Mouse (Mus musculus) embryonic facial prominence, embryonic 15.5 days (tissue): ENCODE data around the gene Pigk. TPM values are rescaled to one million over a fixed set of nuclear protein-coding genes. Genes with fewer than 3 reads are reported as not detected.

ENCODE experiments used
- ATAC-seq: fragments of 200-750 bp; cut with Nextera tagmentation; 2 replicates; pipeline ENCODE4 v1.8.0; 2017; ENCODE audit warnings: low read depth, moderate TSS enrichment; ENCODE audit not compliant: insufficient number of reproducible peaks, low FRiP score, low TSS enrichment
- H3K27ac ChIP-seq: fragments of 300-500 bp; sonication (generic); replicated peaks from 2 replicates; pipeline ENCODE4 v1.5.1; 2015; ENCODE audit warnings: mild to moderate bottlenecking, inconsistent platforms
- H3K27me3 ChIP-seq: fragments of 300-500 bp; sonication (generic); 2 replicates; pipeline ENCODE4 v1.6.1; 2015; ENCODE audit warnings: inconsistent platforms
- H3K36me3 ChIP-seq: fragments of 300-500 bp; sonication (generic); 2 replicates; pipeline ENCODE4 v1.6.1; 2015; ENCODE audit warnings: mild to moderate bottlenecking, inconsistent platforms
- H3K4me1 ChIP-seq: fragments of 300-500 bp; sonication (generic); 2 replicates; pipeline ENCODE4 v1.6.1; 2015; ENCODE audit warnings: inconsistent platforms
- H3K4me2 ChIP-seq: fragments of 300-500 bp; sonication (generic); replicated peaks from 2 replicates; pipeline ENCODE4 v1.6.1; 2015; ENCODE audit warnings: mild to moderate bottlenecking, inconsistent platforms
- H3K4me3 ChIP-seq: fragments of 300-500 bp; sonication (generic); replicated peaks from 2 replicates; pipeline ENCODE4 v1.5.1; 2015; ENCODE audit warnings: mild to moderate bottlenecking, inconsistent platforms
- H3K9ac ChIP-seq: fragments of 300-500 bp; sonication (generic); 2 replicates; pipeline ENCODE4 v1.6.1; 2015; ENCODE audit warnings: inconsistent platforms
- H3K9me3 ChIP-seq: fragments of 300-500 bp; sonication (generic); replicated peaks from 2 replicates; pipeline ENCODE4 v1.6.1; 2016; ENCODE audit warnings: inconsistent platforms
- WGBS: fragments of 180-500 bp; shearing (Covaris S2); methylation state at CpG from one replicate; pipeline ENCODE4 v1.1.7; 2015; 5-methylcytosine and 5-hydroxymethylcytosine counted together
- polyA plus RNA-seq: library from polyadenylated mRNA; unstranded; fragments of >200 nt; fragmentation: Nextera tagmentation; extraction: Ambion mirVana; gene quantifications from 2 replicates; pipeline ENCODE4 v1.2.1, GENCODE M21; 2015

Gene Pigk
- polyA plus RNA-seq = 41.9 and 51.9 TPM in 2 replicates

DNA sequence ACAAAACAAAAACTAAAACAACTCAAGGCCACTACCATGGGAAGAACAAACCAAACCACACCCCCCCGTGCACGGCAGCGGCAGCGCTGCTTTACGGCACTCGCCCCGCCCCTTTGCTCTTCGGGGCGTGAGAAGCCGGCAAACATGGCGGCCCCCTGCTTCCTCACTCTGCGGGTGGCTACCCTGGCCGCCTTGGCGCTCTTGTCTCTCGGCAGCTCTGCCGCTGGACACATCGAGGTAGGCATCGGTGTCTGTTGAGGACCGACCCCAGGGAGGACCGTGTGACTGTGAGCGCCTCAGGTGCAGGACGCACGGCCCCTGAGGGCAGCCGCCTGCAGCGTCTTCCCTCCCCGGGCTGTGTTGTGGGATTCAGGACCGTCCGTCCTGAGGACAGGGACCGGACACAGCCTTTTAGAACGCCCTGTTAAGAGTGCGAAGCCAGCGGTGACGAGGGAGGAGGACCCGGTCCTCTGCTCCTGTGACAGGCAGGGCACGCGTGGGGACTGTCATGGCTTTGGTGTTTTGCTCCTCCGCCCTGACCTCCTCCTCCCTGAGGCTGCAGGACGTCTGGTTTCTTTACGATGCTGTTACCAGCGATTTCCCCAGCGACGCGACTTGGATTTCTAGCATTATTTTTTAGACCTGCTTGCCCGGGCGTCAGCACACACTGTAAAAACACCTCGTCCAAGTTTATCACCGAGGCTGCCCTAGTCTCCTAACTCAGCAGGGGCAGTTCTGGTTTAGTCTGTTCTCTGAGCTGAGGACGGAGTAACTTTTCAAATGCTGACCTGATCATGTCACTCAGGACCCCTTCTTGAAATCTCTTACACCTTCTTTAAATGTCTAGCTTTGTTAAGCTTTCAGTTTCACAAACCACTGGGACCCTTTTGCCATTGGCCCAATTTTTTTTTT lies at the start of gene Pigk:
Pigk (plus strand) TSS at position 110 of the 912 bp plus-strand sequence.
- Histone ChIP-seq H3K4me1 (peaks cover 12% of the 10 kb centered on the region; the same call in 1 of the 2 replicates), H3K27ac (no peak within 1 kb of the TSS), H3K4me3 (peak within 1 kb of the TSS; percentile 74), H3K4me2 (peak within 1 kb of the TSS; percentile 80), H3K9me3 (no peaks in the 10 kb centered on the region), H3K36me3 (no peaks in the 10 kb centered on the region), H3K27me3 (no peaks in the 10 kb centered on the region), H3K9ac (peak within 1 kb of the TSS; percentile 71)
- ATAC-seq = peak; percentile 84
- 1% methylated on average over 48 of the region's 48 CpGs for WGBS

- 1% methylated on average over 16 of the region's 16 CpGs for WGBS
- Histone ChIP-seq H3K9me3 (no peaks in the 10 kb centered on the region), H3K4me2 (peak overlapping the region; percentile 92), H3K27ac (no peak overlapping the region), H3K9ac (0 out of 2 replicates have a peak overlapping the region, but pooled peaks have one; percentile 9), H3K4me3 (peak overlapping the region; percentile 51), H3K36me3 (no peaks in the 10 kb centered on the region), H3K4me1 (peaks cover 10% of the 10 kb centered on the region), H3K27me3 (peaks cover 37% of the 10 kb centered on the region)
- ATAC-seq = no peak
Measured at GRCm38 (mm10) chr3:152666991-152667355, 46.9 kb upstream of the Pigk start.

GRCm38 (mm10) chr3:152667356-152668211 lies 46.3 kb upstream of the Pigk start:
- ATAC-seq = peak; percentile 67; the same call in 1 of the 2 replicates
- H3K9ac ChIP-seq = peak overlapping the region; percentile 9; the same call in 1 of the 2 replicates
- peak overlapping the region; percentile 51 for H3K4me3 ChIP-seq
- H3K27me3 ChIP-seq = peaks cover 37% of the 10 kb centered on the region
- H3K9me3 ChIP-seq = no peaks in the 10 kb centered on the region
- H3K4me1 ChIP-seq = peaks cover 10% of the 10 kb centered on the region
- H3K27ac ChIP-seq = no peak overlapping the region
- peak overlapping the region; percentile 92 for H3K4me2 ChIP-seq
- H3K36me3 ChIP-seq = no peaks in the 10 kb centered on the region
- under 1% methylated on average over 80 of the region's 82 CpGs for WGBS

- ATAC-seq = no peak
- WGBS = 15% methylated on average over 1 of the region's 5 CpGs
- peaks cover 37% of the 10 kb centered on the region for H3K27me3 ChIP-seq
Measured at GRCm38 (mm10) chr3:152668239-152668638, 45.7 kb upstream of the Pigk start, which contains the start of gene Ak5. Ak5 (minus strand) TSS chr3:152668360.

GRCm38 (mm10) chr3:152668793-152669192 lies 45.1 kb upstream of the Pigk start:
- H3K4me2 ChIP-seq = no peak overlapping the region
- WGBS = 79% methylated on average over 2 of the region's 2 CpGs
- H3K9ac ChIP-seq = no peak overlapping the region
- H3K27ac ChIP-seq = no peak overlapping the region
- H3K27me3 ChIP-seq = peaks cover 37% of the 10 kb centered on the region
- H3K9me3 ChIP-seq = no peaks in the 10 kb centered on the region
- H3K4me1 ChIP-seq = peaks cover 10% of the 10 kb centered on the region
- ATAC-seq = no peak
- no peaks in the 10 kb centered on the region for H3K36me3 ChIP-seq
- H3K4me3 ChIP-seq = no peak overlapping the region

More at GRCm38 (mm10) chr3:152668239-152668638, 45.7 kb upstream of the Pigk start, which contains the start of gene Ak5:
- Histone ChIP-seq H3K36me3 (no peaks in the 10 kb centered on the region), H3K9ac (peak within 1 kb of the TSS; percentile 9; the same call in 1 of the 2 replicates), H3K4me3 (peak within 1 kb of the TSS; percentile 51), H3K4me1 (peaks cover 10% of the 10 kb centered on the region), H3K27ac (no peak within 1 kb of the TSS), H3K9me3 (no peaks in the 10 kb centered on the region), H3K4me2 (peak within 1 kb of the TSS; percentile 92)

DNA sequence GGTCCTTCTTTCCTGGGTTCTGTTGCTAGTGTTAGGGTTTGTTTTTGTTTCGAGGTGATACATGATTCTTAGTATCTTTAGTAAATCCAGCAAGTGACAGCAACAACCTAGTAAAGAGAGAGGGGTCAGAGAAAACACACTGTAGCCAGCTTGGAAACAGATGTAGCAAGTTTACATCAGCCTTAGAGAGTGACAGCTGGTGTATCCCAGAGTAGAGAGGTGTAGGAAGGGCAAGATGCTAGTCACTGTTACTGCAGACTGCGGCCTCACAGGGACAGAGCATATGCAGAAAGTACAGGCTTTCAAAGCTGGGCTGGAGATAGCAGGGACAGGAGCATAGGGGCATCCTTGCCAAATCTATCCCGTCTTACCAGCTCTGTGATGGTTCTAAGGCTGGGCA lies 44.1 kb upstream of the Pigk start:
- H3K36me3 ChIP-seq = no peaks in the 10 kb centered on the region
- ATAC-seq = no peak
- H3K9me3 ChIP-seq = no peaks in the 10 kb centered on the region
- peaks cover 37% of the 10 kb centered on the region for H3K27me3 ChIP-seq
- H3K4me2 ChIP-seq = no peak overlapping the region
- no peak overlapping the region for H3K27ac ChIP-seq
- peaks cover 10% of the 10 kb centered on the region for H3K4me1 ChIP-seq
- no peak overlapping the region for H3K4me3 ChIP-seq
- 69% methylated on average over 3 of the region's 3 CpGs for WGBS
- H3K9ac ChIP-seq = no peak overlapping the region

- no peaks in the 10 kb centered on the region for H3K4me1 ChIP-seq
- ATAC-seq = no peak
- H3K36me3 ChIP-seq = no peaks in the 10 kb centered on the region
- no peak overlapping the region for H3K4me2 ChIP-seq
- H3K4me3 ChIP-seq = no peak overlapping the region
- H3K27me3 ChIP-seq = no peaks in the 10 kb centered on the region
- WGBS = 65% methylated on average over 6 of the region's 6 CpGs
- no peak overlapping the region for H3K9ac ChIP-seq
- H3K9me3 ChIP-seq = no peaks in the 10 kb centered on the region
- H3K27ac ChIP-seq = no peak overlapping the region
Measured at GRCm38 (mm10) chr3:152674663-152675062, 39.2 kb upstream of the Pigk start.

DNA sequence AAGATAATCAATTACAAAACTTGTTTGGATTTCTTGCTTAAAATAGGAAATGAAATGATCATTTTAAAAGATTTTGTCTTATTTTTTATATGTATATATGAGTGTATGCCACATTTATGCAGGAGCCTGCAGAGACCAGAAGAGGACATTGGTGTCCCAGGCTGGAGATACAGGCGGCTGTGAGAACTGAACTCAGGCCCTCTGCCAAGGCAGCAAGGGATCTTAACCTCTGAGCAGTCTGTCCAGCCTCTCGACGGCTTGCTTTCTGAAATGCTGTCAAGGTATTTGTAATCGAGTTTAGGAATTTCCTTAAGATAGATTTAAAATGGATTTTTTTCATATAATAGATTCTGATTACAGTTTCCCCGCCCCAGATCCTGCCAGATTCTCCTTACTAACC lies 25.4 kb upstream of the Pigk start:
- no peak overlapping the region for H3K9ac ChIP-seq
- H3K4me2 ChIP-seq = no peak overlapping the region
- 69% methylated on average over 5 of the region's 5 CpGs for WGBS
- ATAC-seq = no peak
- no peaks in the 10 kb centered on the region for H3K36me3 ChIP-seq
- no peaks in the 10 kb centered on the region for H3K27me3 ChIP-seq
- no peaks in the 10 kb centered on the region for H3K4me1 ChIP-seq
- H3K9me3 ChIP-seq = no peaks in the 10 kb centered on the region
- no peak overlapping the region for H3K4me3 ChIP-seq
- H3K27ac ChIP-seq = no peak overlapping the region

GRCm38 (mm10) chr3:152689105-152689504 lies 24.8 kb upstream of the Pigk start:
- H3K9ac ChIP-seq = no peak overlapping the region
- no peaks in the 10 kb centered on the region for H3K36me3 ChIP-seq
- no peaks in the 10 kb centered on the region for H3K4me1 ChIP-seq
- H3K9me3 ChIP-seq = no peaks in the 10 kb centered on the region
- ATAC-seq = no peak
- no peak overlapping the region for H3K4me3 ChIP-seq
- H3K27me3 ChIP-seq = no peaks in the 10 kb centered on the region
- H3K4me2 ChIP-seq = no peak overlapping the region
- WGBS = 84% methylated on average over 9 of the region's 9 CpGs
- H3K27ac ChIP-seq = no peak overlapping the region

DNA sequence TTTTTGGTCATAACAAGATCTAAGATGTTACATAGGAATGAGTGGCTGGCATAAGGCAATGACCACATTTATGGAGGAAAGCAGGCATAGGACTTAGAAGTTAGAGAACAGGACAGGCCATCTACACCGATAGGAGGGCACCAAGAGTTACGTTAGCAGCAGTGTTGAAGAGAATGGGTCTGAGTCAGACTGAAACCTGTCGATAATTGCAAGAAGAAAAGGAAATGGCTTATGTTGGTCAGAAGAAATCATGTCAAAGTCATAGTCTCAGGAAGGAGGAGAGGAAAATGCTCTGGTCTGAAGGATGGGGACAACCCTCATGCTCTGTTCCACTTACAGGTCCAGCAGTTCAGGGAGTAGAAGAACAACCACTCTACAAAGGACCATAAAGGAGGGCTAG lies 18.9 kb upstream of the Pigk start:
- Histone ChIP-seq H3K9ac (no peak overlapping the region), H3K4me1 (no peaks in the 10 kb centered on the region), H3K9me3 (no peaks in the 10 kb centered on the region), H3K27me3 (no peaks in the 10 kb centered on the region), H3K27ac (no peak overlapping the region), H3K36me3 (no peaks in the 10 kb centered on the region), H3K4me2 (no peak overlapping the region), H3K4me3 (no peak overlapping the region)
- 88% methylated on average over 3 of the region's 3 CpGs for WGBS
- ATAC-seq = no peak

GRCm38 (mm10) chr3:152698017-152698416 lies 15.9 kb upstream of the Pigk start:
- 80% methylated on average over 5 of the region's 5 CpGs for WGBS
- no peaks in the 10 kb centered on the region for H3K27me3 ChIP-seq
- H3K4me3 ChIP-seq = no peak overlapping the region
- H3K36me3 ChIP-seq = no peaks in the 10 kb centered on the region
- no peak overlapping the region for H3K27ac ChIP-seq
- ATAC-seq = no peak
- H3K4me2 ChIP-seq = no peak overlapping the region
- no peaks in the 10 kb centered on the region for H3K4me1 ChIP-seq
- no peaks in the 10 kb centered on the region for H3K9me3 ChIP-seq
- H3K9ac ChIP-seq = no peak overlapping the region
